Mouse (Mus musculus) hindbrain, embryonic 15.5 days (tissue): ENCODE measurements around the gene Gbgt1. TPM values are rescaled to one million over a fixed set of nuclear protein-coding genes. Genes with fewer than 3 reads are reported as not detected.
"Not testable (repeated sequence)": the region's sequence is repeated elsewhere in the genome, so short reads cannot be mapped to it uniquely, and the experiment has no call there.

Experiments
- ATAC-seq: fragments of 200-750 bp; cut with Nextera tagmentation; 2 replicates; pipeline ENCODE4 v1.8.0; 2017; ENCODE audit warnings: low read depth, moderate number of reproducible peaks, moderate TSS enrichment; ENCODE audit not compliant: low FRiP score
- H3K27ac ChIP-seq: fragments of 300-500 bp; sonication (generic); replicated peaks from 2 replicates; pipeline ENCODE4 v1.5.1; 2015; ENCODE audit warnings: mild to moderate bottlenecking, inconsistent platforms
- H3K27me3 ChIP-seq: fragments of 300-500 bp; sonication (generic); 2 replicates; pipeline ENCODE4 v1.6.1; 2015; ENCODE audit warnings: control low read depth, inconsistent platforms
- H3K36me3 ChIP-seq: fragments of 300-500 bp; sonication (generic); 2 replicates; pipeline ENCODE4 v1.6.1; 2015; ENCODE audit warnings: control low read depth, inconsistent platforms
- H3K4me1 ChIP-seq: fragments of 300-500 bp; sonication (generic); replicated peaks from 2 replicates; pipeline ENCODE4 v1.6.1; 2015; ENCODE audit warnings: control low read depth, inconsistent platforms
- H3K4me2 ChIP-seq: fragments of 300-500 bp; sonication (generic); 2 replicates; pipeline ENCODE4 v1.6.1; 2015; ENCODE audit warnings: moderate library complexity, mild to moderate bottlenecking, inconsistent platforms
- H3K4me3 ChIP-seq: fragments of 300-500 bp; sonication (generic); 2 replicates; pipeline ENCODE4 v1.5.1; 2015; ENCODE audit warnings: mild to moderate bottlenecking, inconsistent platforms
- H3K9ac ChIP-seq: fragments of 300-500 bp; sonication (generic); 2 replicates; pipeline ENCODE4 v1.6.1; 2015; ENCODE audit warnings: inconsistent platforms
- H3K9me3 ChIP-seq: fragments of 300-500 bp; sonication (generic); 2 replicates; pipeline ENCODE4 v1.6.1; 2016; ENCODE audit warnings: control low read depth, inconsistent platforms
- WGBS: fragments of 180-500 bp; shearing (Covaris S2); methylation state at CpG from one replicate; pipeline ENCODE4 v1.1.7; 2015; 5-methylcytosine and 5-hydroxymethylcytosine counted together
- polyA plus RNA-seq: library from polyadenylated mRNA; unstranded; fragments of >200 nt; fragmentation: Nextera tagmentation; extraction: Ambion mirVana; gene quantifications from 2 replicates; pipeline ENCODE4 v1.2.1, GENCODE M21; 2015

Gbgt1 gene
- polyA plus RNA-seq, 1 experiment from 2014 or later = 1.1 TPM

DNA sequence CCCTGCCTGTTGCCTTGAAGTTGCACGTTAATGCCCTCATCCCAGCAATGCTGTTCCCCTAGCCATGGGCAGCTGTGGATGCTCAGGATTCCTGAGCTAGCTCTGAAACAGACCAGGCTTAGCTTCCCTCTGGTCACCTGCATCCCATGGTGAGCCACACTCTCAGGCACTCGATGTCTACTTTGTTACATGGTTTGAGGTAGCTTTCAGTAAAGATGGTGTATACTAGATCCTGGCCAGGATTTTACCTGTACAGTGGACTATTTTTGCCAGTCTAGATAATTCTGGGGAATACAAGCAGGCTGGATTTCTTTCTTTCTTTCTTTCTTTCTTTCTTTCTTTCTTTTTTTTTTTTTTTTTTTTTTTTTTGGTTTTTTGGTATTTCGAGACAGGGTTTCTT, 9.1 kb downstream of the Gbgt1 start, which contains the start of gene Gm10134:
TSS of gene Gm10134 (plus strand) at position 301 of the 400 bp plus-strand sequence.
- no peak within 1 kb of the TSS for H3K4me2 ChIP-seq
- no peak for ATAC-seq
- no peaks in the 10 kb centered on the region for H3K4me1 ChIP-seq
- 0 out of 2 replicates have a peak, but pooled peaks cover 4% of the 10 kb centered on the region for H3K27me3 ChIP-seq
- WGBS = 88% methylated on average over 3 of the region's 3 CpGs
- H3K36me3 ChIP-seq = no peaks in the 10 kb centered on the region
- no peak within 1 kb of the TSS for H3K9ac ChIP-seq
- H3K27ac ChIP-seq = no peak within 1 kb of the TSS
- H3K9me3 ChIP-seq = no peaks in the 10 kb centered on the region
- H3K4me3 ChIP-seq = no peak within 1 kb of the TSS

DNA sequence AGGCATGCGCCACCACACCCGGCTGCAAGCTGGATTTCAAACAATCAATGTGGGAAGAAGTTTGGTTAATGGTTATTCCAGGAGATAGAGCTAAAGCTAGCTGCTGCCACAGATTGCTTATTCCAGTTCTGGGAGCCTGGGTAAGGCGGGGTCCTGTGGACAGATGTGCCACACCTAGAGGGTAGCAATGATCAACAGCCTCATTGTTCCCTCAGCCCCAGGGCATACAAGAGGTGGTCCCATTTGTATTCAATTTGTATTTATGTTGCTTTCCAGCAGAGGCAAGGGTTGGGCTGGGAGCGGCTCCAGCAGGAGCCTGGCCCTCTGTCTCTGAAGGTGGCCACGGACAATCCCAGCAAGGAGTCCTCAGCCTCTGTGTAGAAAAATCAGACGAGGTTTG, 9.6 kb downstream of the Gbgt1 start:
- H3K4me2 ChIP-seq = no peak overlapping the region
- H3K27me3 ChIP-seq = 0 out of 2 replicates have a peak, but pooled peaks cover 5% of the 10 kb centered on the region
- 81% methylated on average over 6 of the region's 6 CpGs for WGBS
- no peak overlapping the region for H3K4me3 ChIP-seq
- no peaks in the 10 kb centered on the region for H3K4me1 ChIP-seq
- no peak overlapping the region for H3K9ac ChIP-seq
- H3K36me3 ChIP-seq = no peaks in the 10 kb centered on the region
- no peak for ATAC-seq
- no peak overlapping the region for H3K27ac ChIP-seq
- no peaks in the 10 kb centered on the region for H3K9me3 ChIP-seq

DNA sequence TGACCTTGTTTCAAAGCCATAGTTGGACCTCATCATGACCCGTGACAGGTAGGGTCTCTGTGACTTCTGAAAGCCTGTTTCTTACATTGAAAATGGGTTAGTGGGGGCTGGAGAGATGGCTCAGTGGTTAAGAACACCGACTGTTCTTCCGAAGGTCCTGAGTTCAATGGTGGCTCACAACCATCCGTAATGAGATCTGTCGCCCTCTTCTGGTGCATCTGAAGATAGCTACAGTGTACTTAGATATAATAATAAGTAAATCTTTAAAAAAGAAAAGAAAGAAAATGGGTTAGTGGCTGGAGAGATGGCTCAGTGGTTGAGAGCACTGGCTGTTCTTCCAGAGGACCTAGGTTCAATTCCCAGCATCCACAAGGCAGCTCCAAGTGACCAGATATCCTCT, 14.9 kb downstream of the Gbgt1 start:
- 46% methylated on average over 5 of the region's 5 CpGs for WGBS
- not testable (repeated sequence) for ATAC-seq, H3K36me3 ChIP-seq, H3K4me2 ChIP-seq, H3K9me3 ChIP-seq, H3K27ac ChIP-seq, H3K4me3 ChIP-seq, H3K27me3 ChIP-seq, H3K9ac ChIP-seq
- H3K4me1 ChIP-seq = peaks cover 28% of the 10 kb centered on the region

GRCm38 (mm10) chr2:28512798-28513401, 16.2 kb downstream of the Gbgt1 start, which contains the start of gene Ralgds:
Gene Ralgds, plus strand, starts transcription at chr2:28513125.
- Histone ChIP-seq H3K9ac (peak within 1 kb of the TSS; percentile 95), H3K9me3 (no peaks in the 10 kb centered on the region), H3K27me3 (0 out of 2 replicates have a peak, but pooled peaks cover 5% of the 10 kb centered on the region), H3K36me3 (no peaks in the 10 kb centered on the region), H3K4me2 (peak within 1 kb of the TSS; percentile 91), H3K4me1 (peaks cover 41% of the 10 kb centered on the region), H3K27ac (peak within 1 kb of the TSS; percentile 91), H3K4me3 (peak within 1 kb of the TSS; percentile 93)
- WGBS = under 1% methylated on average over 61 of the region's 71 CpGs
- ATAC-seq = peak; percentile 72

DNA sequence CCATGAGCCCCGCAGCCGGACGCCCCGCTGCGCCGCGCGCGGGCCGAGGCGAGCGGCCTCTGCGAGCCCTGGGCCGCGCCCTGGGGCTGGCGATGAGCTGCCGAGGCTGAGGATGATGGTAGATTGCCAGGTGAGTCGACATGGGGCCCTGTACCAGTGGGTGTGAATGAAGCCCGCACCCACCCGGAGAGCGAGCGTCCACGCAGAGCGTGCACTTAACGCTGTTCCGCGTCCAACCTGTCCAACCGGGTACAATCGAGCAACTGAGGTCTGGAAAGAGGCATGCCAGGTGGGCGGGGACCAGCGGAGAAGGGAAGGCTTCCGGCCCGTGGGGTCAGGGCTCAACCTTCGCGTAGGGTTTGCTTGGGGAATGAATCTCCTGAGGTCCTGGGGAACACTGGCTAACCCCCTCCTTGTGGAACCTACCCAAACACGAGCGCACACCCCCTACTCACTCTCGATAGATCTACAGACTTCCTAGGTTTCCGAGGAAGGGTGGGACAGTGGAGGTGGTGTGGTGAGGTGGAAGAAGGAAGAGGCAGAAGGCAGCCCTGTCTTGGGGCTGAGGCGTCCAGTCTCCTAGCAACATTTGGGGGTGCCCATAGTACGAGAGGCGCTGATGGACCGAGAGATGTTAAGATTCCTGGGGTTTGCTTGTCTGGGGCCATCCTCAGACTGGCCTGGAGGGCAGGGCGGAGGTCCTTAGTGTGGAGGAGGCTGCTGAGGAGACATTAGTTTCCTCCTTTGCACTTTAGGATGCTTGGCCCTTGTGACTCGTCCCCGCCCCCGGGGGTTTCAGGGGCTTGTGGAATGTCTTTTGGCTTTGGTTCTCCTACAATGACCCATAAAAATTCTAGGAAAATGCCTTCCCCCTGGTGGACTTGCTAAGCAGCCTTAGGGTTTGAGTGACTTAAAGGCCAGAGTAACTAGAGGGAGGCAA, 17.0 kb downstream of the Gbgt1 start:
- Histone ChIP-seq H3K9me3 (no peaks in the 10 kb centered on the region), H3K27ac (peak overlapping the region; percentile 91), H3K27me3 (0 out of 2 replicates have a peak, but pooled peaks cover 5% of the 10 kb centered on the region), H3K36me3 (no peaks in the 10 kb centered on the region), H3K4me2 (peak overlapping the region; percentile 91), H3K4me1 (peaks cover 49% of the 10 kb centered on the region), H3K9ac (peak overlapping the region; percentile 95), H3K4me3 (peak overlapping the region; percentile 93)
- 3% methylated on average over 47 of the region's 47 CpGs for WGBS
- peak; percentile 35 for ATAC-seq

DNA sequence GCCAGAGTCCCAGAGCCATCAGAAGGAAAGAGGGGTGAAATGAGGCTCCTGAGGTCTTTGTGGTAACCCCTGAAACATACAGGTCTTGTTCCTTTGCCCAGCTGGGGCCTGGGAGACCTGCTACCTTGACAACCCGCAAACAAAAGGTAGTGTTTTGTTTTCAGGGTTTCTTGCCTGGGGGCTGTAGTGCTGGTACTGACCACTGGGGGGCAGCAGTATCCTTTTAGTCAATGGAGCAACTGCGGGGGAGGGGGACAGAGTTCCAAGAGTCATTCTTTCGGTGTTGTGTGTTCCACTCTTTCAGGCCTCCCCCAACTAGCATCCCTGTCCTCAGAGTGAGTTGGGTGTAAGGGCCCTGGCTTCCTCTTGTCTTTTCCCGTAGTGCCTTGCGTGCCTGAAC, 17.8 kb downstream of the Gbgt1 start:
- H3K27ac ChIP-seq = peak overlapping the region; percentile 91
- H3K4me3 ChIP-seq = peak overlapping the region; percentile 93
- H3K4me2 ChIP-seq = peak overlapping the region; percentile 91
- H3K9ac ChIP-seq = peak overlapping the region; percentile 95
- ATAC-seq = no peak
- H3K27me3 ChIP-seq = 0 out of 2 replicates have a peak, but pooled peaks cover 5% of the 10 kb centered on the region
- 20% methylated on average over 5 of the region's 5 CpGs for WGBS
- H3K36me3 ChIP-seq = no peaks in the 10 kb centered on the region
- H3K9me3 ChIP-seq = no peaks in the 10 kb centered on the region
- peaks cover 56% of the 10 kb centered on the region for H3K4me1 ChIP-seq

GRCm38 (mm10) chr2:28517206-28517909, 20.7 kb downstream of the Gbgt1 start:
- Histone ChIP-seq H3K4me1 (peaks cover 82% of the 10 kb centered on the region), H3K27me3 (no peaks in the 10 kb centered on the region), H3K36me3 (no peaks in the 10 kb centered on the region), H3K4me3 (no peak overlapping the region), H3K9ac (no peak overlapping the region), H3K9me3 (no peaks in the 10 kb centered on the region), H3K27ac (peak overlapping the region; percentile 22; the same call in 1 of the 2 replicates), H3K4me2 (peak overlapping the region; percentile 26)
- 43% methylated on average over 5 of the region's 5 CpGs for WGBS
- ATAC-seq = no peak

DNA sequence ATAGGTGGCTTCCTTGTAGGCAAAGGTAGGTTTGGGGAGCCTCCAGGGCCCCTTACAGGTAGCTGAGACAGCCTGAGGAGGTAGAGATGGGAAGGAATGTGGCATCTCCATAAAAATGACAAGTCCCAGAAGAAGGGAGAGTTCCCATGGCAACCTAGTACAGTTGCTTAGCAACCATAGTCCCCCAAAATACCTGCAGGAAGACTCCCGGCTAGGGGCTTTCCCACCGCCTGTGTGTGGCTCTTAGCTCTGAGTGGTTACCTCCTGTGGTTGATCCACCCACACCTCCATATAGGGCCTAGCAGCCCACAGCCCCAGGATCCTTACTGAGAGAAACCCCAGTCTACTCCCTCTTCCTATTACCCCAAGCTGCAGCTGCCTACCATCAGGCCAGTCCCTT, 21.5 kb downstream of the Gbgt1 start:
- ATAC-seq = no peak
- H3K27ac ChIP-seq = peak overlapping the region; percentile 22
- no peaks in the 10 kb centered on the region for H3K27me3 ChIP-seq
- H3K4me1 ChIP-seq = peaks cover 83% of the 10 kb centered on the region
- WGBS = 17% methylated on average over 2 of the region's 2 CpGs
- H3K4me2 ChIP-seq = peak overlapping the region; percentile 26
- H3K9ac ChIP-seq = 0 out of 2 replicates have a peak overlapping the region, but pooled peaks have one; percentile 2
- peaks cover 3% of the 10 kb centered on the region; the same call in 1 of the 2 replicates for H3K36me3 ChIP-seq
- no peaks in the 10 kb centered on the region for H3K9me3 ChIP-seq
- no peak overlapping the region for H3K4me3 ChIP-seq

- no peaks in the 10 kb centered on the region for H3K9me3 ChIP-seq
- peaks cover 86% of the 10 kb centered on the region for H3K4me1 ChIP-seq
- H3K27ac ChIP-seq = no peak overlapping the region
- H3K4me2 ChIP-seq = no peak overlapping the region
- no peak for ATAC-seq
- no peaks in the 10 kb centered on the region for H3K27me3 ChIP-seq
- H3K9ac ChIP-seq = no peak overlapping the region
- peaks cover 3% of the 10 kb centered on the region; the same call in 1 of the 2 replicates for H3K36me3 ChIP-seq
- H3K4me3 ChIP-seq = no peak overlapping the region
- 67% methylated on average over 5 of the region's 5 CpGs for WGBS
These were observed 23.9 kb downstream of the Gbgt1 start for GRCm38 (mm10) chr2:28520581-28520980.

- no peaks in the 10 kb centered on the region for H3K9me3 ChIP-seq
- H3K27ac ChIP-seq = peak overlapping the region; percentile 45; the same call in 1 of the 2 replicates
- 78% methylated on average over 6 of the region's 6 CpGs for WGBS
- peaks cover 3% of the 10 kb centered on the region; the same call in 1 of the 2 replicates for H3K36me3 ChIP-seq
- no peak overlapping the region for H3K4me3 ChIP-seq
- no peak overlapping the region for H3K4me2 ChIP-seq
- ATAC-seq = no peak
- peaks cover 86% of the 10 kb centered on the region for H3K4me1 ChIP-seq
- H3K9ac ChIP-seq = no peak overlapping the region
- H3K27me3 ChIP-seq = no peaks in the 10 kb centered on the region
These were observed 25.0 kb downstream of the Gbgt1 start for GRCm38 (mm10) chr2:28521571-28522151.

- Histone ChIP-seq H3K4me2 (no peak overlapping the region), H3K9ac (no peak overlapping the region), H3K36me3 (peaks cover 3% of the 10 kb centered on the region; the same call in 1 of the 2 replicates), H3K27me3 (no peaks in the 10 kb centered on the region), H3K4me1 (peaks cover 85% of the 10 kb centered on the region), H3K9me3 (no peaks in the 10 kb centered on the region), H3K4me3 (no peak overlapping the region), H3K27ac (no peak overlapping the region; the same call in 1 of the 2 replicates)
- ATAC-seq = no peak
- WGBS = 87% methylated on average over 4 of the region's 4 CpGs
These were observed 25.5 kb downstream of the Gbgt1 start for GRCm38 (mm10) chr2:28522166-28522565.
